Mouse (Mus musculus) frontal cortex, adult 2 months (tissue): ENCODE results near the gene Jup. TPM values are rescaled to one million over a fixed set of nuclear protein-coding genes. Genes with fewer than 3 reads are reported as not detected.
A peak's percentile ranks its signal among the peaks of the same experiment; 100 is the strongest.

Experiments
- DNase-seq, 2 experiments: peaks; one replicate each; pipeline ENCODE4 v3.0.0; 2022; ENCODE audit warnings: low spot score in 1 of 2; ENCODE audit errors: extremely low spot score in 1 of 2
- polyA plus RNA-seq: library from polyadenylated mRNA; depleted of rRNA; stranded (reverse); fragments of >200 nt; gene quantifications from 2 replicates; pipeline ENCODE4 v1.2.3, GENCODE M21; 2012; rRNA removed

Gene Jup
- polyA plus RNA-seq, result 71.3 and 71.5 TPM in 2 replicates

DNA sequence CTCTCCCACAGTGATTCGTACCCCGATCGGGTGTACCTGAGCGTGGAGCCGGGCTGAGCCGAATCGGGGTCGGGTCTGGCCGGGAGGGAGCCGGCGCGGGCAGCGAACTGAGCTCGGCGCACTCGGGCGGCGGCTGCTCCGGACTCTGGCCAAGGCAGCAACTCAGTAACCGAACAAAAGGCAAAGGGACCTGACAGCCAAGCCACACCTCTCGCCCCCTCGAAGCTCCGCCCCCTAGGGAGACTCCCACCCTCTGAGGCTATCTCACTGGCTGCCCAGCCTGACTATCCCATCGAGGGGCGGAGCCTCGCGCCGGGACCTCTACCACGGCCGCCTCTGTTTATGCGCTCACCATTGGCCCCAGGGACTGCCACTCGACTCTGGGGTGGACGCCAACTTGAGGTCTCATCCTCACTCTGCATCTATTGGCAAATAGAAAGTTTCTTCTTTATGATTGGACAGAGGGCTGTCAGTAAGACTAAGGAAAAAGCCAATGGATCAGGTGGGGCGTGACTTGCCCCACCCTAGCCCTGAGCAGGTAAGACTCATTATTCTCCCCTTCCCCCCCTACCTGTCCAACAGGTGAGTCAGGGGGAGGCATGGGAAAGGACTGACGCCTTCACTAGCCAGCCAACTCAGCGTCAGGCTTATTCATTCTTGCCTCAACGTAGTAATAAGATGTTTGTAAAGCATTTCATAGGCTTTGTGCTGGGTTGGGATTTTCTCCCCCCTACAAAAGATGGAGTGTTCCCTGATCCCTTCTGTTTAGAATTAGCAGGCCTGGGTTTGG is at the start of gene Jup:
Jup (minus strand) TSS at position 164 of the 790 bp plus-strand sequence.
- DNase-seq, result peak; percentile 99

- DNase-seq, result no peak
Observed at GRCm38 (mm10) chr11:100442625-100443024, 45.1 kb upstream of the Jup start.

DNA sequence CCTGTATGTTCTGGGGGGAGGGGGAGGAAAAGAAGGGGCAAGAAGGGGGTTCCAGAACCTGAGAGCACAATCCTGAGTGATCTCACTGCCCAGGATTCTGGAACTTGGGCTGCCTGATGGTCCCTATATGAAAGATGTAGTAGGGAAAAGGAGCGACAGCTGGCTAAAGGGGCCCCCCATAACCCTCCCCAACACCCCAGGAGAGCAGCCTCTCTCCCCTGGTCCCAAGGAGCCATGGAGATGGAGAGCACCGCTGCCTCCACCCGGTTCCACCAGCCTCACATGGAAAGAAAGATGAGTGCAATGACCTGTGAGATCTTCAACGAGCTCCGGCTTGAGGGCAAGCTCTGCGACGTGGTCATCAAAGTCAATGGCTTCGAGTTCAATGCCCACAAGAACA is 44.2 kb upstream of the Jup start, which contains the start of the genes Nt5c3b and Klhl10:
Nt5c3b (minus strand) TSS at position 12 of the 400 bp plus-strand sequence.
Klhl10 (plus strand) TSS at position 121 of the 400 bp plus-strand sequence.
- no peak for DNase-seq

DNA sequence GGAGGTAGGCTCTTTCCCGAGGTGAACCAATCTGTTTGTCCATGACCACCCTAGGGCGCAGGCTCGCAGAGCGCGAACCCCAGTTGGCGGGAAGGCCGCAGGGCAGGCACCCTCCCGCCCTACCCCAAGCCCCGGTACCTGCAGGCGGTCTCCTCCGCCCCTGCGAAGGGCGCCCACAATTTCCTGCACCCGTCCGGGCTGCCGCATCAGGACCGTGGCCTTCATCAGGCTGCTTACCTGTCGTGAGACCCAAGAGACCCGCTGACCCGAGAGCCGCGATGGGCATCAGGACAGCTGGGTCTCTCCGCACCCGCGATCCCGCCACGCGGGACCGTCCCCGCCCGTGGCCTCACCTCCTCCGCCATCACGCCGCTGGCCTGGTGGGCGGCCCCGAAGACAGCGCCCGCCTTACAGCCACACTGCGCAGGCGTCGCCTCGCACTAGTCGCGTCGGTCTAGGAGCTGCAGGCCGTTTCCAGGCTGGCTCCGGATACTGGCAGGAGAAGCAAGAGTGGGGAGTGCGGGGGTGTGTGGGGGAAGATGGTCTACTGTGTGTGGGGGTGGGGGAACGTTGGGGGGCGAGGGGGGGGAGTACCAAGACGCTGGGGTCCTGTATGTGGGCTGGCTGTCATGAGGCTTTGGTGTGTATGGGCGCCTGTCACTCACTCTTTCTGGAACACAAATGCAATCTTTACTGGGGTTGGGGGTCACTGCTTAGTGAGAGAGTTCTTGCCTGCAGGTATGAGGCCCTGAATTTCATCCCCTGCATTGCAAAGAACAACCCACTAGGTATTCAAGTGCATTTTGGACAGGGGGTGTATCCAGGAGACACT is 43.3 kb upstream of the Jup start:
- DNase-seq, result peak; percentile 46 to 86

DNA sequence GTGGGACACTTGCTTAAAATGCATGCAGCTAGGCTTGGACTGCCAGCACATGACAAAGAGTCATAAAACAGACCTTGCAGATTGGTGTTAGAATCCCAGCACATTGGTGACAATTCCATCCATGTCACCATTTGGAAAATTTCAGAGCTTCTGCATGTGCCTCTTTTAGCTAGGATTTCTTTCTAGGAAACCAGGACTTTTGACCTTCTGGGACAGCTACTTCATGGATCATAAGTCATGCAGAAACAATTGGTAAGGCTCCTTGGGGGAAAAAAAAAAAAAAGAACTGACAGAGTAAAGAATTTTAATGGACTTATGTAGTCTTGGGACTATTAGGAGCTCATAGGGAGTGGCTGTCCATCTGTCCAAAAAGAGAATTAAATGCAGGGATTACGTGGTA is 40.3 kb upstream of the Jup start:
- DNase-seq, result no peak

DNA sequence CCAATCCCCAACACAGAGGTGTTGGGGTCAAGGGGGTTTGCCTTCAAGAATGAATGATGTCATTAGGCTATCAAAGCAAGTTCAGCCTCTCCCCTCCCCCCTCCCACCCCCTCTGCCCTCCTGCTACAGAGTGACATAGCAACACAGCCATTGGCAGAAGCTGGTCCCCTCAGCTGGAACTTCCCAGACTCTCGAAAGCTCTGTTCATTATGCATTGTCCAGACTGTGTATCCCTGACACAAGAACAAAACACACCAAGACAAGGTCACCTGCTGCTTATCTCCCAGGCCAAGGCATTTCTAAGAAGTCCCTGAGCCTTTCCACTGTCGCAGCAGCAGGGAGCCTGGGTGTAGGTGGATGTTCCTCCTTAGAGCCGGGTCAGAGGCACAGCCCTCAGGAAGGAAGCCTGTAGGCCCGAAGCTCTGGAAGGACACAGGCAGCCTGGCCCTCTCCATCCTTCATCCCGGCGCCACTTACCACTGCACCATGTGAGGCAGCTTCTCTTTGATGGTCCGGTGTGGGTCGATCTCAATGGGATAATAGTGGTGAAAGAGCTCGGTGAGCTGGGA is 38.2 kb upstream of the Jup start:
- no peak for DNase-seq

- DNase-seq, result no peak
Observed at GRCm38 (mm10) chr11:100432002-100432401, 34.4 kb upstream of the Jup start.

DNA sequence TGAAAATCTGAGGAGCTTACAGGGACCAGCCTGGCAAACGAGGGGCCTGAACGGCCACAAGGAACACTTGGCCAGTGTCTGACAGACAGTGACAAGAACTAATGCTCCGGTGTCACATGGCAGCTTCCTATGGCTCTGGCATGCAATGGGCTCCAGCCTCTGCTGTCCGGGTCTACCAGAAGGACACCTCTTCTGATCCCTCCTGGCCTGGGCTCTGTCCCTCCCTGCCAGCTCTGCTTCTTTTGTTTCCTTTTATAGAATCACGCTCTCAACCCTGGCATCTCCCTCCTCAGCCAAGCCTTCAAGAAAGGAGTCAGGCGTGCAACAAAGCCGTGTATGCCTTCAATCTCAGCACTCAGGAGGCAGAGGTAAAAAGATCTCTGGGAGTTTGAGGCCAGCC is 32.5 kb upstream of the Jup start:
- no peak for DNase-seq

- DNase-seq, result no peak
Observed at GRCm38 (mm10) chr11:100428612-100429199, 31.1 kb upstream of the Jup start.

DNA sequence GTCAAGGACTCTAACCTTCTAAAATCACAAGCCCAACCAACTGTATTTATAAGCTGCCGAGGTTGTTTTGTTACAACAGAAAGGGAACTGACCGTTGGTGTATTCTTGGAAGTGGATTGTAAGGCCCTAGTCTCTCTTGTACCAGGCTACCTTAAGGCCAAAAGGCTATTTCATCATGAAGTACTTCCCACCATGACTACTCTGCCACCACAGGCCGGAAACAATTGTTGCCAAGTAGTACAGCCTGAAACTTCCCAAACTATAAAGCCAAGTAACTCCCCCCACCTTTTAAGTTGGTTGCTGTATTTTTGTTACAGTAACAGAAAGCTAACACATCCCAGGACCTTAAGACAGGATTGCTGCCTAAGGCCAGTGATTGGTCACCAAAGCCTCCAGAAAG is 29.3 kb upstream of the Jup start:
- no peak for DNase-seq

DNA sequence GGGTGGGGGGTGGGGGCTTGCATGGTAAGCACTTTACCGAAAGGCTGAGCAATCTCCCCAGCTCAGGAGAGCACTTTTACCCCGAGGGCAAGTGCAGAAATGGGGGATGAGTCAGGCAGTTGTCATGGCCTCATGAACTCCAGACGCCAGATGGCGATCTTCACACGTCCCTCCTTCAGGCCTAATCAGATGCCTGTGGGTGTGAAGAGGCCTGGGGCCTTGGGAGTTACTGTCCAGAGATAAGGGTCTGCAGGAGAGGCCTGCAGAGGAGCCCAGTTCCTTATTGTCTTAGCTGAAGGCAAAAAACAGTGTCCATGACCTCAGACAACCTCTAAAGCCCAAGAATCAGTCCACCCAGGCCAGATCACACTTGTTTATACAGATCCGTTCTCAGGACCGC is 28.3 kb upstream of the Jup start:
- DNase-seq, result peak in 1 of 2 experiments; percentile 83

DNA sequence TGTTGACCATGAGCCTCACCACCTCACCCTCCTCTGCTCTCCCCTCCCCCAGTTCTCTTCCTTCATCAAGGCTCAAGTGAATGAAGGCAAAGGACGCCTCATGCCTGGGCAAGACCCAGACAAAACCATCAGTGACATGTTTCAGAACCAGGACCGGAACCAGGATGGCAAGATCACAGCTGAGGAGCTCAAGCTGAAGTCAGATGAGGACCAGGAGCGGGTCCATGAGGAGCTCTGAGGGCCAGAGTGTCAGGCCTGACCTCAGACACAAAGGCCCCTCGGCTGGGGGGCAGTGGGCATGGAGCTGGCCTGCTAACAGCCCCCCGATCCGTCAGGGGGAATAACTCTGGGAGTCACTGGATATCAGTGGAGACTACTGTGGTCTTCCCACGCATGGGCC is 26.3 kb upstream of the Jup start:
- DNase-seq, result no peak

DNA sequence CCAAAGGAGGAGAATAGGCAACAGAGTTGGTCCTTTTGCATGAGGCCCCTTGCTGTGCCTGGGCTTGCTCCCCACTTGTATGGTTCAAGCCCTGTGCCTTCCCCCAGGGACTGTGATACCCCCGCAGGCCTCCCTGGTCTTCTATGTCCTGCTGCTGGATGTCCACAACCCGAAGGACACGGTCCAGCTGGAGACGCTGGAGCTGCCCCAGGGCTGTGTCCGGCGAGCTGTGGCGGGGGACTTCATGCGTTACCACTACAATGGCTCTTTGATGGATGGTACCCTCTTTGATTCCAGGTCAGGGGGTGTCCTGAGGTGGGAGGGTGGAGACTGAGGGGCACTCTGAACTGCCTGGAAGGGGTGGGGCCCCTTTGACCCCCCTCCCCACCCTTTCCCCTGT is 24.0 kb upstream of the Jup start:
- no peak for DNase-seq

- no peak for DNase-seq
Observed at GRCm38 (mm10) chr11:100414914-100415822, 17.6 kb upstream of the Jup start, which contains the start of gene Fkbp10. Gene Fkbp10 (plus strand): TSS chr11:100415697.

- peak in 1 of 2 experiments; percentile 74 for DNase-seq
Observed at GRCm38 (mm10) chr11:100414021-100414913, 16.7 kb upstream of the Jup start, which contains the start of gene P3h4. Gene P3h4 (minus strand): TSS chr11:100414836.

- DNase-seq, result no peak
Observed at GRCm38 (mm10) chr11:100413541-100413940, 16.0 kb upstream of the Jup start.

DNA sequence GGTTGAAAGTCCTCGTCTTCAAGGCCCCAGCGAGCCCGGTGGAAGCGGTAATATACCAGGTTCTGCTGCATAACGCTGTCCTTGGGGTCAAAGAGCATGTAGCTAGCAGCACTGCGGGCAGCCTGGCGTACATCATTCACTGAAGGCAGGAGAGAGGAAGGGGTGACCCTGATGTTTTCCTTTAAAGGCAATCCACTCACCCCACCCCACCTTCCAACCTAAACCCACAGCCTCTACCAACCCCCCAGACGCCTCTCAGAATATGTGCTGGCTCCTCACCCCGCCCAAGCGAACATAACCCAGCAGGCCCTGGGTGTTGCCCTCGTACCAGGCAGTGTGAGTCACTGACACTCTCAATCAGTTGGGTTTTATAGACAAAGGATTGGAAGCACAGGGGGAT is 14.2 kb upstream of the Jup start:
- no peak for DNase-seq

- no peak for DNase-seq
Observed at GRCm38 (mm10) chr11:100409686-100410085, 12.1 kb upstream of the Jup start.
